Mouse (Mus musculus) embryonic fibroblast, embryonic 13.5 days (primary cell): ENCODE data around the gene Tec.

Experiments used
- CTCF ChIP-seq: IDR thresholded peaks from 2 replicates; pipeline ENCODE4 v1.5.1; 2011; ENCODE audit warnings: mild to moderate bottlenecking, control low read depth, low read length, moderate library complexity, borderline replicate concordance; ENCODE audit not compliant: insufficient read depth
- POLR2A ChIP-seq: IDR thresholded peaks from 2 replicates; pipeline ENCODE4 v1.6.1; 2011; ENCODE audit warnings: low read depth, mild to moderate bottlenecking, control low read depth, low read length, moderate library complexity

DNA sequence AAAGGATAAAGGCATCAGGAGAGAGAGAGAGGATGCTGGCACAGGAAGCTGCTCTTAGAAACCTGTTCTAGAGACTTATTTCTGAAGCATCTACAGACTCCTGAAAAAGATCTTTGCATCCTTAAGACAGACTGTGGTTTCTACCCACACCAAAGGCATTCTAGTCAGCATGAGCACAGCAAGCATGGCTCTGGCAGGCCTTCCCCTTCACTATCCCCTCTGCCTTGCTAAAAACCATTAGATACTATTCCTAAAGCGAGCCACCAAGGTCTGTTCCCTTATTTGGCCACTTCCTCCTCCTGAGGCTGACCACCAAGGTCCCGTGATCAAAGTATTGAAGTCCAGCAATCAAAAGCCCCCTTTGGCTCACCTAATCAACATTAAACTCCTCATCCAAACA lies 92.2 kb downstream of the Tec start:
- TF ChIP-seq CTCF = no peak
- no peak for TF ChIP-seq POLR2A
